Mouse (Mus musculus) limb, embryonic 14.5 days (tissue): Measurements from ENCODE around the gene BC048562. TPM values are rescaled to one million over a fixed set of nuclear protein-coding genes. Genes with fewer than 3 reads are reported as not detected.

Source experiments
- ATAC-seq: fragments of 200-750 bp; cut with Nextera tagmentation; 2 replicates; pipeline ENCODE4 v1.8.0; 2017; ENCODE audit warnings: low read depth, moderate number of reproducible peaks, moderate TSS enrichment; ENCODE audit not compliant: low FRiP score
- DNase-seq: peaks from one replicate; pipeline ENCODE4 v3.0.0-alpha.2; 2015; ENCODE audit warnings: low spot score
- H3K27ac ChIP-seq: fragments of 300-500 bp; sonication (generic); replicated peaks from 2 replicates; pipeline ENCODE4 v1.5.1; 2014; ENCODE audit warnings: low read depth, mild to moderate bottlenecking, low read length, moderate library complexity, mixed read lengths
- H3K27me3 ChIP-seq: fragments of 300-500 bp; sonication (generic); 2 replicates; pipeline ENCODE4 v1.6.1; 2014; ENCODE audit warnings: low read length, mixed read lengths; ENCODE audit not compliant: control insufficient read depth, insufficient read depth
- H3K36me3 ChIP-seq: fragments of 300-500 bp; sonication (generic); 2 replicates; pipeline ENCODE4 v1.6.1; 2014; ENCODE audit warnings: mild to moderate bottlenecking, low read length, moderate library complexity, mixed read lengths; ENCODE audit not compliant: control insufficient read depth, insufficient read depth
- H3K4me1 ChIP-seq: fragments of 300-500 bp; sonication (generic); 2 replicates; pipeline ENCODE4 v1.6.1; 2014; ENCODE audit warnings: antibody characterized with exemption, low read length, mixed read lengths; ENCODE audit not compliant: control insufficient read depth, insufficient read depth
- H3K4me2 ChIP-seq: fragments of 300-500 bp; sonication (generic); replicated peaks from 2 replicates; pipeline ENCODE4 v1.6.1; 2014; ENCODE audit warnings: low read depth, mild to moderate bottlenecking, low read length, moderate library complexity; ENCODE audit not compliant: severe bottlenecking
- H3K4me3 ChIP-seq: fragments of 300-500 bp; sonication (generic); replicated peaks from 2 replicates; pipeline ENCODE4 v1.5.1; 2014; ENCODE audit warnings: low read length
- H3K9ac ChIP-seq: fragments of 300-500 bp; sonication (generic); 2 replicates; pipeline ENCODE4 v1.6.1; 2014; ENCODE audit warnings: mild to moderate bottlenecking, low read depth, low read length, moderate library complexity; ENCODE audit not compliant: severe bottlenecking
- H3K9me3 ChIP-seq: fragments of 300-500 bp; sonication (generic); 2 replicates; pipeline ENCODE4 v1.6.1; 2016; ENCODE audit warnings: low read length; ENCODE audit not compliant: control insufficient read depth
- POLR2A ChIP-seq: fragments of 200-500 bp; IDR thresholded peaks from 2 replicates; pipeline ENCODE4 v1.8.0; 2012; ENCODE audit warnings: inconsistent platforms, mild to moderate bottlenecking, moderate library complexity, borderline replicate concordance; ENCODE audit not compliant: insufficient read depth, insufficient read length; ENCODE audit errors: extremely low read depth
- WGBS: fragments of 180-500 bp; shearing (Covaris S2); extraction: QIAGEN DNeasy Blood & Tissue Kit; methylation state at CpG from one replicate; pipeline ENCODE4 v1.1.7; 2014; 5-methylcytosine and 5-hydroxymethylcytosine counted together
- polyA plus RNA-seq, 2 experiments: library from polyadenylated mRNA; depleted of rRNA in 1 of 2; stranded (reverse) in 1 of 2; unstranded in 1 of 2; fragments of >200 nt; fragmentation: Nextera tagmentation in 1 of 2; extraction: Ambion mirVana in 1 of 2; gene quantifications; 2 replicates each; pipeline versions ENCODE4 v1.2.1 to v1.2.3; 2012 to 2014

BC048562 gene
- polyA plus RNA-seq, 2 experiments: not detected

- ATAC-seq: no peak
- H3K27ac ChIP-seq: no peak overlapping the region
- no peaks in the 10 kb centered on the region for H3K27me3 ChIP-seq
Observed at GRCm38 (mm10) chr9:108409535-108409934, 26.7 kb upstream of the BC048562 start.

DNA sequence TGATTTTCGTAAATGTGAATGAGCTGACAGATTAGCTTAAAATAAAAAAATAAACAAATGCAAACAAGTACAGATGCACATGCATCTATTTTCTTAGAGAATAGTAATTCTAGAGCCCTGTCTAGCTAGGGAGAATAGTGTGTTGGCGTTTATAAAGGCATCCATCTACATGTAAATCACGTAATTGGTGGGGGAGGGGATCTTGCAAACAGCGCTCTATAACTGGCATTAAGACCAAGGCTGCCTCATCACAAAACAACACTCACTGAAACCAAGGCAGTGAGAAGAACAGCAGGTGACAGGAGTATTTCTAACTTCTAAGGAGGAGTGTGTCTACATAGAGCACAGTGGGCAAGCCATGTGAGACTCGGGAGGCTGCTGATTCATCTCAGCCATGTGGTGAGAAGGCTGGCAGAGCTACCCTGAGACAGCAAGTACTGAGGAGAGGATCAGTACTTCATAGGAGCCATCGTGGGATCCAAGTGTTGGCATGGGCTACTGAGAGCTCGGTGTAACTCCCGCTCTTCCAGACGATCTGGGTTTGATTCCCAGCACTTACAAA, 24.8 kb upstream of the BC048562 start:
- TF ChIP-seq POLR2A: no peak
- 70% methylated on average over 9 of the region's 9 CpGs for WGBS
- Histone ChIP-seq H3K4me3 (no peak overlapping the region), H3K27ac (no peak overlapping the region), H3K36me3 (no peaks in the 10 kb centered on the region), H3K4me2 (no peak overlapping the region), H3K9ac (no peak overlapping the region), H3K9me3 (no peaks in the 10 kb centered on the region), H3K4me1 (no peaks in the 10 kb centered on the region), H3K27me3 (no peaks in the 10 kb centered on the region)
- DNase-seq (no peak), ATAC-seq (no peak)

More at GRCm38 (mm10) chr9:108409535-108409934, 26.7 kb upstream of the BC048562 start:
- Histone ChIP-seq H3K4me1 (no peaks in the 10 kb centered on the region), H3K36me3 (no peaks in the 10 kb centered on the region), H3K4me2 (no peak overlapping the region), H3K9ac (no peak overlapping the region), H3K4me3 (no peak overlapping the region), H3K9me3 (no peaks in the 10 kb centered on the region)
- DNase-seq: no peak
- no peak for TF ChIP-seq POLR2A
- WGBS: 86% methylated on average over 4 of the region's 4 CpGs

- no peaks in the 10 kb centered on the region for H3K36me3 ChIP-seq
- H3K9me3 ChIP-seq: no peaks in the 10 kb centered on the region
- no peak for ATAC-seq
- H3K4me3 ChIP-seq: no peak overlapping the region
- no peak for DNase-seq
- WGBS: 73% methylated on average over 1 of the region's 1 CpGs
- H3K9ac ChIP-seq: no peak overlapping the region
- H3K27me3 ChIP-seq: no peaks in the 10 kb centered on the region
- TF ChIP-seq POLR2A: no peak
- H3K4me2 ChIP-seq: no peak overlapping the region
- H3K27ac ChIP-seq: no peak overlapping the region
- no peaks in the 10 kb centered on the region for H3K4me1 ChIP-seq
Observed at GRCm38 (mm10) chr9:108412221-108412620, 24.1 kb upstream of the BC048562 start.

GRCm38 (mm10) chr9:108428384-108428783, 7.9 kb upstream of the BC048562 start, which contains the start of gene Ccdc36:
Gene Ccdc36 (minus strand): TSS chr9:108428484.
- H3K4me3 ChIP-seq: no peak within 1 kb of the TSS
- H3K4me2 ChIP-seq: no peak within 1 kb of the TSS
- H3K4me1 ChIP-seq: no peaks in the 10 kb centered on the region
- no peaks in the 10 kb centered on the region for H3K27me3 ChIP-seq
- H3K9me3 ChIP-seq: no peaks in the 10 kb centered on the region
- no peak within 1 kb of the TSS for H3K9ac ChIP-seq
- DNase-seq: no peak
- no peaks in the 10 kb centered on the region for H3K36me3 ChIP-seq
- no peak for ATAC-seq
- no peak for TF ChIP-seq POLR2A
- H3K27ac ChIP-seq: no peak within 1 kb of the TSS

DNA sequence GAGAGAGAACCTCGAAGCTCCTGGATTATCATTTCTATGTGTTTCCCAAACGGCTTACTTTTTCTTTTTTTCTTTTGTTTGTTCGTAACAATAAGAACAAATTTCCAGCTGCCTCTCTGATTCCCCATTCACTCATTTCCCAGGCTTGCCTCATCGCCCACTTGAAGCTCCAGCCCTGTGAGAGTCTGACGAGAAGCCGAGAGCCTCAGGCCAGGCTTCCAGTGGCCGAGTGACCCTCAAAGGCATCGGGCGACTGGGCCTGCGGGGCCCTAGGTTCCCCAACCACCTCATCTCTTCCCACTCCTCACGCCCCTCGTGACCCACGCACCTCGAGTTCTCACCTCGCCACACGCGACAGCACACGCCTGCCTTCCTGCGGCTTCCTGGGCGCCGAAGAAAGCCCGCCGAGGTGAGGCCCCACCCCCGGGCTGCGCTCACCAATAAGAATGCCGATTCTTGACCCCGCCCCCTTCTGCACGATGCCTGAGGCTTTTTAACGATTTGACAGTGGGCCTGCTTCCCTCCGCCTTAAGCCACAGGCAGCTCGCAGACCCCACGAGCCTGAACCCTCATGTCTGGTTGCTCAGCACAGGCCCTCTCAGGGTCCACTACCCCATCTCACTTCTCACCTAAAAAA, 4.7 kb upstream of the BC048562 start:
- peak overlapping the region; percentile 52 for H3K4me2 ChIP-seq
- no peaks in the 10 kb centered on the region for H3K27me3 ChIP-seq
- WGBS: 46% methylated on average over 32 of the region's 32 CpGs
- ATAC-seq (peak; percentile 57), DNase-seq (peak; percentile 52)
- no peaks in the 10 kb centered on the region for H3K36me3 ChIP-seq
- H3K27ac ChIP-seq: no peak overlapping the region
- H3K4me1 ChIP-seq: no peaks in the 10 kb centered on the region
- no peak for TF ChIP-seq POLR2A
- peak overlapping the region; percentile 28; the same call in 1 of the 2 replicates for H3K4me3 ChIP-seq
- no peaks in the 10 kb centered on the region for H3K9me3 ChIP-seq
- H3K9ac ChIP-seq: 0 out of 2 replicates have a peak overlapping the region, but pooled peaks have one; percentile 16
